Mouse (Mus musculus) lung, adult 2 months (tissue): ENCODE results near the gene Olfr49.

Source experiments
- CTCF ChIP-seq: fragments of 200-500 bp; IDR thresholded peaks from 2 replicates; pipeline ENCODE4 v1.5.1; 2011; ENCODE audit warnings: mild to moderate bottlenecking, low read length, control low read depth; ENCODE audit not compliant: insufficient read depth
- POLR2A ChIP-seq: fragments of 200-500 bp; IDR thresholded peaks from 2 replicates; pipeline ENCODE4 v1.6.1; 2011; ENCODE audit warnings: low read depth, mild to moderate bottlenecking, control low read depth, low read length, borderline replicate concordance; ENCODE audit errors: extremely low read depth

DNA sequence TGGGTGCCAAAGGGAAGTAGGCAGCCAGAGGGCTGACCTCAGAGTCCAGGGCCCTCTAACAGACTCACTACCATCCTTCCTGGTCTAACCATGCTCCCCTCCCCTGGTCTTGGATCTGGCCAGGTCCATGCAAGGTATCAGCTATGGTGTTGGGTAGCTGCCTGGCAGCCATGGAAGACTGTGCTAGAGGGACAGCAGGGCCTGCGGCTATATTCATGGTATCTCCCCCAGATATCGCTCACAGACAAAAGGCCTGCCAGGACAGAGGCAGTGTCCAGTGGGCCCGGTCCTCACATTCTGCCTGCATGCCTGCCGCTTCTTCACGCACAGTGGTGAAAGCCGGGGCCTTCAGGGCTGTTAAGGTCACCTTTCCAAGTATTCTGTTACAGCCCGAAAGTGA lies 20.5 kb downstream of the Olfr49 start:
- TF ChIP-seq CTCF (no peak), POLR2A (no peak)
